Mouse (Mus musculus): ENCODE data around the gene Rinl. TPM values are rescaled to one million over a fixed set of nuclear protein-coding genes. Genes with fewer than 3 reads are reported as not detected.

Gene Rinl
- total RNA-seq, 2 experiments from 2014 or later: 47.6 to 53.9 TPM

- ATAC-seq (replicated peaks; ENCODE audit: poor library complexity): no peak
Observed at GRCm38 (mm10) chr7:28821261-28821831, 32.6 kb downstream of the Rinl start.

- ATAC-seq (replicated peaks; ENCODE audit: poor library complexity): no peak
Observed at GRCm38 (mm10) chr7:28822556-28822955, 33.8 kb downstream of the Rinl start.

GRCm38 (mm10) chr7:28822993-28823903 is 34.5 kb downstream of the Rinl start:
- ATAC-seq (replicated peaks; ENCODE audit: poor library complexity): no peak

- ATAC-seq (replicated peaks; ENCODE audit: poor library complexity): no peak
Observed at GRCm38 (mm10) chr7:28823932-28824331, 35.2 kb downstream of the Rinl start.

GRCm38 (mm10) chr7:28824941-28825685 is 36.3 kb downstream of the Rinl start, which contains the start of gene Ech1:
TSS of gene Ech1 (plus strand) at chr7:28825217.
- peak; percentile 92 for ATAC-seq (replicated peaks; ENCODE audit: poor library complexity)

- ATAC-seq (replicated peaks; ENCODE audit: poor library complexity): 0 out of 2 replicates have a peak, but pooled peaks have one; percentile 21
Observed at GRCm38 (mm10) chr7:28825686-28826401, 37.1 kb downstream of the Rinl start.

- no peak for ATAC-seq (replicated peaks; ENCODE audit: poor library complexity)
Observed at GRCm38 (mm10) chr7:28826402-28826772, 37.6 kb downstream of the Rinl start.

- ATAC-seq (replicated peaks; ENCODE audit: poor library complexity): no peak
Observed at GRCm38 (mm10) chr7:28827338-28827737, 38.6 kb downstream of the Rinl start.

- no peak for ATAC-seq (replicated peaks; ENCODE audit: poor library complexity)
Observed at GRCm38 (mm10) chr7:28829821-28830220, 41.1 kb downstream of the Rinl start.

- ATAC-seq (replicated peaks; ENCODE audit: poor library complexity): no peak
Observed at GRCm38 (mm10) chr7:28830981-28831380, 42.2 kb downstream of the Rinl start.

GRCm38 (mm10) chr7:28831411-28832125 is 42.8 kb downstream of the Rinl start:
- ATAC-seq (replicated peaks; ENCODE audit: poor library complexity): 0 out of 2 replicates have a peak, but pooled peaks have one; percentile 21

- peak; percentile 71 for ATAC-seq (replicated peaks; ENCODE audit: poor library complexity)
Observed at GRCm38 (mm10) chr7:28832137-28832536, 43.4 kb downstream of the Rinl start.

GRCm38 (mm10) chr7:28833723-28834347 is 45.1 kb downstream of the Rinl start, which contains the start of gene Lgals4:
TSS of gene Lgals4 (plus strand) at chr7:28833854.
- ATAC-seq (replicated peaks; ENCODE audit: poor library complexity): no peak

GRCm38 (mm10) chr7:28836936-28837335 is 48.2 kb downstream of the Rinl start:
- no peak for ATAC-seq (replicated peaks; ENCODE audit: poor library complexity)

GRCm38 (mm10) chr7:28838331-28838730 is 49.6 kb downstream of the Rinl start:
- peak; percentile 78 for ATAC-seq (replicated peaks; ENCODE audit: poor library complexity)

- ATAC-seq (replicated peaks; ENCODE audit: poor library complexity): no peak
Observed at GRCm38 (mm10) chr7:28847273-28847672, 58.5 kb downstream of the Rinl start.
